Mouse (Mus musculus) testis, postnatal 14 days (tissue): ENCODE results near the gene Nkx6-1.

ENCODE experiments used
- DNase-seq: peaks from one replicate; pipeline ENCODE4 v3.0.0; 2021; ENCODE audit warnings: low spot score

Gene Nkx6-1

DNA sequence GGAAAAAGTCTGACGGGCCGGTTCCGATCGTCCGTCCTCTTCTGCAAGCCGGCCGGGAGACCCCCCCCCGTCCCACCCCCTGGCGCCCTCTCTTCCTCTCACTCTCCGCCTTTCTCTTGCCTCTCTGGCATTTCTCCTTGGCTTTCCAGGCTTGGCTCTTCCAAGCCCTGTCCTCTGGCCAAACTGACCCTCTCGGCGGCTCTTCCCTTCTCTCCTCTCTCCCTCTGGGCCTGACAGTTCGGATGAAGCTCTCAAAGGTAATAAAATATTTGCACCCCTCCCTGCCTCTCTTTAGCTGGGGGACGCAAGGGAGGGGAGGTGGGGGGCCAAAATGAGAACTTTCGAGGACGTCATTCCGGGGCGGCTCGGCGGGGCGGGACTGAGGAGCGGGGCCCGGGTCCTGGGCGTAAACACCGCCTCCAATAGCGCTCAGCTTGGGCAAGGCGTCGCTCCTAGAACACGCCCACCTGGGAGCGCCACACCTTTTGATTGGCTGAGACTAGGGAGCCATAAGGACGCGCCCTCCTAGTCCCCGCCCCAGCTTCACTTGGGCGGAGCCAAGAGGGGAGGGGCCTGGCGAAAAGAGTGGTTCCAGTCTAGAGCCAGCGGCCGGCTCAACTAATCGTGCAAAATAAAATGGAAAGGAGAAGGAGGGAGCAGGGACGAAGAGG is at the start of gene Nkx6-1:
Gene Nkx6-1 (minus strand): TSS at position 52 of the 671 bp plus-strand sequence.
- peak; percentile 88 for DNase-seq

DNA sequence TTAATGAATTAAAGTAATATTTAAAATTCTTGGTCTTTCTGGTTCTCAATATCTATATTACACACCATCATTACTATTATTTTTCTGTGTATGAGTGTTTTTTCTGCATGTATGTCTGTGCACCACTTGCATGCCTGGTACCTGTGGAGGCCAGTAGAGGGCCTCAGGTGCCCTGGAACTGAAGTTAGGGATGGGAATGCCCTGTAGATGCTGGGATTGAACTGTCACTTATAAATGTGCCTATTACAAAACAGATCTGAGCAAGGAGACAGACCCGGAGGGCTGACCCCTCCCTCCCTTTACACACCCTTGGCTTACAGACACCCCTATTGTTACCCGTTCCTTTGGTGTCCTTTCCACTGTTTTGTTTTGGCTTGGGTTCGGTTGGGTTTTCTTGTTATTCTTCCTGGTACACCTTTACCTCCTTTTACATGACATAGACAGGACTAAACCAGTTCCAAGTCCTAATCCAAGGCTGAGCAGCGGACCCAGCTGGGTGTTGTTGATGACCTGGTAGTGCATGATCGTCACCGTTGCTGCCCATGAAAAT is 48.3 kb upstream of the Nkx6-1 start:
- no peak for DNase-seq

DNA sequence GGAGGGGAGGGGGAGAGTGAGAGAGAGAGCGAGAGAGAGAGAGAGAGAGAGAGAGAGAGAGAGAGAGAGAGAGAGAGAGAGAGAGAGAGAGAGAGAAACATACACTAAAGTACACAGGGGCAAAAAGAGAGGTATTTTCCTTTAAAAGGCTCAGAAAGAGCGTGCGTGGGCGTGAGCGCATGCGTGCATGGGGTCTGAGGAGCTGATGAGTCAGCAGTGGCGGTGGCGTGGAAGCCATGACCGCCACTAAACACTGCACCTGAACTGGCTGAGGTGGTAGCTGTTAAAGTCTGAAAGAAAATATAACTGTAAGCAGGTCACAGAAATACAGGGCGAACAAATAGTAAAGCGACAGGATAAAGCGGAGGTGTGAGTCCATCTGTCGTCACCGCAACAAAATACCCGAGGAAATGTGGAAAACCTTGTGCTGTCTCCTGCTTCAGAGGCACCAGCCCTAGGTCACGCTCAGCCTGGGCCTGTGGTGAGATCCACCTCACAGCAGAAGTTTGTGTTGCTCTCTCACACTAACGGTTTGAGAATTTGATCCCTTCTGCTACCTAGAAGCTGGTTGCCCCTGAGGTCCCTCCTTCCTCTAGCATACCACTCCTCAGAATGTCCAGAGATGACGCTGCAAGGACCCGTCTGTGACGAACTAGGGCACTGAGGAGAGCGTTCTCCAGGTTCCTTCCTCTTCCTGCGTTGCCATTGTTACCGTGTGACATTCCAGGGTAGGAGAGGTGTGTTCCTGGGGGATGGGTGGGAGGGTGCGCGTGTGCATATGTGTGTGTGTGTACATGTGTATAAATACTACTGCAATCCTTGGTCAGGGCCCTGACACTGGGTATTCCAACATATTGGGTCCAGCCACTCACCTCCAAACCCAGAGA is 38.8 kb upstream of the Nkx6-1 start:
- DNase-seq: peak; percentile 31

- no peak for DNase-seq
Measured at GRCm38 (mm10) chr5:101702636-101703035, 37.8 kb upstream of the Nkx6-1 start.

- no peak for DNase-seq
Measured at GRCm38 (mm10) chr5:101700607-101701006, 35.8 kb upstream of the Nkx6-1 start.

GRCm38 (mm10) chr5:101688581-101688980 is 23.8 kb upstream of the Nkx6-1 start:
- no peak for DNase-seq

- no peak for DNase-seq
Measured at GRCm38 (mm10) chr5:101683340-101683739, 18.5 kb upstream of the Nkx6-1 start.

GRCm38 (mm10) chr5:101680338-101680737 is 15.5 kb upstream of the Nkx6-1 start:
- no peak for DNase-seq

GRCm38 (mm10) chr5:101669381-101669780 is 4.6 kb upstream of the Nkx6-1 start:
- no peak for DNase-seq

DNA sequence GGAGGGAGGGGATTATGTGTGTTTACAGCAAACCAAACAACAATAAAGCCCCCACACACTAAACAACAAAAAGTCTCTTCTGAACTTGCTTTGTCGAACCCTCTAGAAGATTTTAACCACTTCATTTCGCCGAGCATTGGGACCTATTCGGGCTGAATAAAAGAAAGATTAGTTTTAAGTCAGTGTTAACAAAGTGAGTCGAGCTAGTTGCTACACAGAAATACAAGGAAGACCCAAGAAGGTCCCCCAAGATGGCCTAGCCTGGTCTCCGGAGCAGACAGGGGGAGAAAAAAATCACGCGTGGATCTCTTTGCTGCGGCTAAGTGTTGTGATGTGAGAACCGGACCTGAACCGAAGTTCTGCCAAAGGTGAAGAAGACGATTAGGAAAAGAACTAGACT is 3.7 kb upstream of the Nkx6-1 start:
- no peak for DNase-seq

- DNase-seq: no peak
Measured at GRCm38 (mm10) chr5:101668028-101668427, 3.2 kb upstream of the Nkx6-1 start.

GRCm38 (mm10) chr5:101667263-101667990 is 2.6 kb upstream of the Nkx6-1 start:
- DNase-seq: no peak

GRCm38 (mm10) chr5:101666713-101667112 is 1.9 kb upstream of the Nkx6-1 start:
- no peak for DNase-seq

GRCm38 (mm10) chr5:101666091-101666490 is 1.3 kb upstream of the Nkx6-1 start:
- DNase-seq: no peak

GRCm38 (mm10) chr5:101664423-101664921 is 324 bp downstream of the Nkx6-1 start:
- no peak for DNase-seq

GRCm38 (mm10) chr5:101663621-101664422 is 974 bp downstream of the Nkx6-1 start:
- no peak for DNase-seq

DNA sequence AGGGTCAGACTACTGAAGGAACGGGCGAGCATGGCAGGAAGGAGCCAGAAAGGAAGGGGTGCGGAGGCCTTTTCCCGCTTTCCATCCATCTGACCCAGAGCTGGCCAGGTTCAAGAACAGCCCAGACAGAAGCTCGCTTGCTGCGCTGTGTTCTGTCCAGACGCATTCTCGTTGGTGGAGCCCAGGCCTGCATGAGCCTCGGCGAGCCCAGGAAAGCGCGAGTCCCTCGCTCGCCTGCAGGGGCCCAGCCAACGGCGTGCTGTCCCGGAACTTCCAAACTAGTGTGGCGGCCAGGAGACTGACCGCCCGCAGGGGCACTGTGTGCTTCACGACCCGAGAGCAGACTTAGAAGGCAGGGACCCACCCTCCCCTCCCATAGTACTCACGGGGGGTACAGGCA is 1.6 kb downstream of the Nkx6-1 start:
- no peak for DNase-seq

DNA sequence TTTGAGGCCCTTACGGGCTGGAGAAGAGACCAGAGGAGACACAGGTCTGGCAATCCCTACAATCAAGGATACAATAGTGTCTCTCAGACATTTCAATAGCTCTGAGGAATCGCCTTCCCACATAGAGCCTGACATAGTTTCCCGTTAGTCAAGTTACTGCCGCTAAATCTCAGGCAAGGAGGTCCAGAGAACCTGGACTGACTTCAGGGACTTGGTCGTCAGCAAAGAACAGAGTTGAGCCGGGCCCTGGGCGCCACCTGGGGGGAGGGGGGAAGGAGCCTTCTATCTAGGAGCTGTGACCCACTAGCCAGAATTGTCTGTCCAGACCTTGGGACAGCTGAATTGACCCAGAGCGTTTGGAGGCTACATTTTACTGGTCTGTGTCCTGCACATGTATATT is 2.3 kb downstream of the Nkx6-1 start:
- DNase-seq: no peak

DNA sequence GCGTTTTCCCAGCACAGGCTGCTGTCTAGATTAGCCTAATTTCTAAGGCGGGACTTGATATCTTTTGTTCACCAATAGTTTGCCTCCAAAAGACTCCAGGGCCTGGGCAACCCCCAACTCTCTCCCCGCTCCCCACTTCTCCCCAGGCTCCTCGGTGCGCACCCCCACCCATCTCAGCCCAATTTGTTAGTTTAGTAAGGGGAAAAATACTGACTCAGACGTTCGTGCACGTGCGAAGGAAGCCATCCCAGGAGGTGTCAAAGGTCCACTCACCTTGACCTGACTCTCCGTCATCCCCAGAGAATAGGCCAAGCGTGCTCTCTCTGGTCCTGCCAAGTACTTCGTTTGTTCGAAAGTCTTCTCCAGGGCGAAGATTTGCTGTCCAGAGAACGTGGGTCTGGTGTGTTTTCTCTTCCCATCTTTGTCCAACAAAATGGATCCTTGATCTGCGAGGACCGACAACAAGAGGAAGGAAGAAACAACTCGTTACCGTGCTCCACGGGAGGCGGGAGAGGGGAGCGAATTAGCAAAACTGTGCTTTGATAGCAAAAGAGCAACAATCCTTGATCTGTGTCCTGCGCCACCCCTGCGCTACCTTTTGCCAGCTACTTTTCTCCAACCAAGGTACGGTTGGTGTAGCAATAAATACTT is 3.1 kb downstream of the Nkx6-1 start:
- DNase-seq: no peak

- no peak for DNase-seq
Measured at GRCm38 (mm10) chr5:101660666-101661065, 4.1 kb downstream of the Nkx6-1 start.
